Mouse (Mus musculus): ENCODE measurements around the gene Gm10591.
"Not testable (repeated sequence)": the region's sequence is repeated elsewhere in the genome, so short reads cannot be mapped to it uniquely, and the experiment has no call there.

Gene Gm10591

DNA sequence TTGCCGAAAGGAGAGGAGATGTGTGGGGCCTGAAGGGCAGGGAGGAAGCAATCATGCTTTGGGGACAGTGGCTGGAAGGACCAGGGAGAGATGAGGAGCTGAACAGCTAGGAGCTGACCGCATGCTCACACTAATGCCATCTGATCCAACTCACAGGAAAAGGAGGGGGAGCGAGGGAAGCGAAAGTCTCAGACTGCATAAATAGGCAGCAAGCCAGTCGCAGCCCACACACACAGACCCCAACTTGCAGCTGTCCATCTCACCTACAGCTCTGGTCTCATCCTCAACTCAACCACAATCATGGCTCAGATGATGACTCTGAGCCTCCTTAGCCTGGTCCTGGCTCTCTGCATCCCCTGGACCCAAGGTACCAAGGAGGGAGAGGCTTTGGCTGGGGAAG lies at the start of gene Gm10591:
TSS of gene Gm10591 (plus strand) at position 301 of the 400 bp plus-strand sequence.
- not testable (repeated sequence) for DNase-seq

DNA sequence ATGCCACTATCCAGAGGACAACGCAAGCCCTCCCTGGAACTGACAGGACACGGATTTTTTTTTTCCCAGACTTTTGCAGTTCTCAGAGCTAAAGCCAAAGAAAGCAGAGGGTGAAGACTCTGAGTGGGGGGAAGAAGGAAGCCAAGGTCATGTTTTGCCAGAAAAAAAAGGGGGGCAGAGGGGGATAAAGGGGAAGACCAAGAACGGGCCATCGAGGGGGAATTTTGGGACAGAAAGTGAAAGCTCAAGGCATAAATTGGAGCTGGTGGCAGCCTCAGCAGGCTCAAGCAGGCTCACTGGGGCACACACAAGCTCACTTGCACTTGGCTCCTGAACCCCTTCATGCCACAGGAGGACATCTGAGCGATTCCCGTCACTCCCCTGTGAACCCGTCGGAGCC lies 17.4 kb downstream of the Gm10591 start, which contains the start of gene Gm2564:
TSS of gene Gm2564 (plus strand) at position 301 of the 400 bp plus-strand sequence.
- not testable (repeated sequence) for DNase-seq

DNA sequence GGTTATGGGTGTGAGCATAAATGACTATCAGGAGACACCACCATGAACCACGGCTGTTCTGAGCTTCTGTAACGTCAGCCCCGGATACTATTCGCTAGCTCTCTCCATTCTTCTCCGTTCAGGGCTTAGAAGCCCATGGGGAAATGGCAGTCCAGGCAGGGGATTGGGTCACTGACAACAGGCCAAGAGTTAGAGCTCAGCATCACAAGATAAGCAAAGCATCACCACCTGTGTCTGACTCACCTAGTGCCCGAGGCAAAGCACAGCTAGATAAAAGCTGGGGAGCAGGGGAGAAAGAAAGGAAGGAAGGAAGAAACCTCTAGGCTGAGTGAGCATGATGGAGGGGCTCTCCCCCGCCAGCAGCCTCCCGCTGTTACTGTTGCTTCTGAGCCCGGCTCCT lies 43.0 kb downstream of the Gm10591 start, which contains the start of gene Ccl27b:
TSS of gene Ccl27b (plus strand) at position 301 of the 400 bp plus-strand sequence.
- DNase-seq = not testable (repeated sequence)

DNA sequence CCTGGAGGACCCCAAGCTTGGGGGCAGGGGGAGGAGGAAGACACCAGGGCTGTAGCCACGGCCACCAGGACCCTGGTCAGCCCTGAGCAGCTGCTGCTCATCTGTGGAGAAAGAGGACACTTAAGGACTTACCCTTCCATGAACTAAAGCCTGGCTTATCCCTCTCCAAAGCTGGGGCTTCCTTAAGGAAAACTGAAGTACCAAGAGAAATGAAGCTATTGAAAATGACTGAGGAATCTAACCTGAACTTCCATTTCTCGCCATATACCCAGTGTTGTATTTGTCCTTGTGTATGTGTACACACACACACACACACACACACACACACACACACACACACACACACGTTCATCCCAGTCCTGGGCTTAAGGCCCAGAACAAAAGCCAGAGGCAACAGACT lies 49.8 kb downstream of the Gm10591 start, which contains the start of gene Il11ra2:
TSS of gene Il11ra2 (minus strand) at position 101 of the 400 bp plus-strand sequence.
- DNase-seq = not testable (repeated sequence)

Data from cerebellum, postnatal 25 days (tissue).